Mouse (Mus musculus) lung, postnatal 0 days (tissue): ENCODE data around the gene Aldh3b1.

Experiments
- CTCF ChIP-seq: IDR thresholded peaks from 2 replicates; pipeline ENCODE4 v1.5.1; 2016; ENCODE audit warnings: antibody characterized with exemption, mild to moderate bottlenecking
- EP300 ChIP-seq: IDR thresholded peaks from 2 replicates; pipeline ENCODE4 v1.6.1; 2016; ENCODE audit warnings: antibody characterized with exemption, mild to moderate bottlenecking, control low read depth

DNA sequence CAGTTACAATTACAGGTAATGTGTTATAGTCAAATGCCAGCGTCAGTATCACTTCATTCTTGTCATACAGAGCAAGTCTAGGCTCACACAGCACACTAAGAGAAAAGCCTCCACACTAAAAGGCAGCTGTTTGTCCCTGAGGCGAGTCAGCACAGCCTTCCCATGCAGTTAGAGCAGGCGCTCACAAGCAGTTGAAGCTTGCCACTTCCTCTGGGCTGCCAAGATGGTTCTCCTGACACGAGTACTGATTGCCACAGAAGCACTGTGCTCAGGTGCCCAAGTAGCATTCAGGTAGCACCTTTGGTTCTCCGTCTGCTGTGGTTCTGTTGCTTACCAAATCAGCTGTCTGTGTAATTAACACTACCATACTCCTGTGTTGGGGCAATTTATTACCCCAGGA lies 40.5 kb downstream of the Aldh3b1 start:
- no peak for TF ChIP-seq CTCF
- TF ChIP-seq EP300, result no peak
